Mouse (Mus musculus): ENCODE results near the gene P3h4.
A peak's percentile ranks its signal among the peaks of the same experiment; 100 is the strongest.

- no peak for TF ChIP-seq POLR2A (IDR thresholded peaks at IDR 0.05; ENCODE audit: borderline replicate concordance, insufficient read depth, low read length)
- peak; percentile 71 for TF ChIP-seq CTCF (IDR thresholded peaks at IDR 0.05; ENCODE audit: borderline replicate concordance, insufficient read depth, low read depth, low read length)
Measured at GRCm38 (mm10) chr11:100414021-100414913, at the start of gene P3h4.

Measured in cerebellum, adult 2 months (tissue).